Mouse (Mus musculus): ENCODE measurements at regions not wholly inside any gene's neighbourhood (a gene's known extent, or its start where the extent isn't known, plus 50 kb on each side); places are given as distances from the start of the nearest gene placed in this dataset.

DNA sequence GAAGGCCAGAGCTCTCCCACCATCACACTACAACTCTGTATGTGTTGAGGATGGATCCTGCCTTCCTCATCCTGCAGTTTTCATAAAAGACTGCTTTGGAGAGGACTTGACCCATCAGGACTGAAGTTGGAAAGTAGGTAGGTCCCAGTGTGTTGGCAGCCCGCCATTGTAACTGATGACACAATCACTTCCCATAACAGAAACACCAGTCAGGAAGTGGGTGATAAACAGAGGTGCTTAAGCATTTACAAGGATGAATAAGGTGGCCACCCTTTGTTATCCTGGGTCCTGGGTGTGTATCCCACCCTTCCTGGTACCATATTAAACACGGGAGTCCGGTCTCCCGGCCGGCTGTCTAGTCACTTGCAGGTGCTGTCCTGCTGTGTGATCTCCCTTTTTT lies 118.3 kb downstream of the Snx10 start:
- TF ChIP-seq GATA1 (IDR thresholded peaks at IDR 0.05; ENCODE audit: borderline replicate concordance, low read length) (no peak), FLI1 (IDR thresholded peaks at IDR 0.05; ENCODE audit: low read length) (no peak)
